Mouse (Mus musculus) CH12.LX (cell line): ENCODE results near the gene Pak3. TPM values are rescaled to one million over a fixed set of nuclear protein-coding genes. Genes with fewer than 3 reads are reported as not detected.
"Not testable (repeated sequence)": the region's sequence is repeated elsewhere in the genome, so short reads cannot be mapped to it uniquely, and the experiment has no call there.

Experiments
- DNase-seq: peaks from one replicate; pipeline ENCODE4 v3.0.0-alpha.2; 2013; ENCODE audit errors: extremely low read depth
- H3K27ac ChIP-seq: 2 replicates; pipeline ENCODE4 v1.5.1; 2012; ENCODE audit warnings: low read depth, mild to moderate bottlenecking, control low read depth, moderate library complexity; ENCODE audit not compliant: insufficient read depth
- H3K27me3 ChIP-seq: replicated peaks from 2 replicates; pipeline ENCODE3; 2012; ENCODE audit warnings: inconsistent platforms
- H3K36me3 ChIP-seq, 2 experiments: replicated peaks in 1 of 2; 2 replicates each; pipeline versions ENCODE3 to v1.6.1; 2012; ENCODE audit warnings: inconsistent platforms in 1 of 2, low read length in 1 of 2, mild to moderate bottlenecking in 1 of 2, mixed read lengths in 1 of 2, moderate library complexity in 1 of 2; ENCODE audit not compliant: control insufficient read depth in 1 of 2, insufficient read depth in 1 of 2
- H3K4me1 ChIP-seq, 2 experiments: 2 replicates each; pipeline ENCODE4 v1.6.1; 2012; ENCODE audit warnings: inconsistent platforms in 1 of 2, moderate library complexity in 1 of 2; ENCODE audit not compliant: insufficient read depth in 2 of 2, control insufficient read depth in 1 of 2
- H3K4me2 ChIP-seq: 2 replicates; pipeline ENCODE4 v1.6.1; 2012; ENCODE audit warnings: low read depth, mild to moderate bottlenecking, control low read depth; ENCODE audit not compliant: poor library complexity, insufficient read depth, severe bottlenecking
- H3K4me3 ChIP-seq, 3 experiments: fragments of 150-350 bp in 1 of 3; sonication (generic) in 1 of 3; replicated peaks in 1 of 3; 2 replicates each; pipeline versions ENCODE3 to v1.5.1; 2011 to 2012; ENCODE audit warnings: low read depth in 2 of 3, low read length in 2 of 3, mild to moderate bottlenecking in 2 of 3, moderate library complexity in 2 of 3, control low read depth in 1 of 3, improper control_type of control experiment in 1 of 3, inconsistent platforms in 1 of 3, mixed read lengths in 1 of 3; ENCODE audit not compliant: poor library complexity in 1 of 3
- H3K79me2 ChIP-seq: replicated peaks from 2 replicates; pipeline ENCODE4 v1.6.1; 2012; ENCODE audit warnings: mild to moderate bottlenecking, moderate library complexity; ENCODE audit not compliant: control insufficient read depth, poor library complexity, insufficient read depth, severe bottlenecking; ENCODE audit errors: extremely low read depth
- H3K9ac ChIP-seq: 2 replicates; pipeline ENCODE4 v1.6.1; 2012; ENCODE audit warnings: low read depth, mild to moderate bottlenecking, control low read depth, moderate library complexity; ENCODE audit not compliant: insufficient read depth
- H3K9me3 ChIP-seq: replicated peaks from 2 replicates; pipeline ENCODE3; 2012; ENCODE audit warnings: low read length, inconsistent platforms, mixed read lengths
- BHLHE40 ChIP-seq: IDR thresholded peaks from 2 replicates; pipeline ENCODE4 v1.6.1; 2011; ENCODE audit warnings: mild to moderate bottlenecking, low read depth, low read length, improper control_type of control experiment
- CHD1 ChIP-seq: IDR thresholded peaks from 2 replicates; pipeline ENCODE4 v1.6.1; 2012; ENCODE audit warnings: low read depth, low read length, improper control_type of control experiment, inconsistent platforms
- GABPA ChIP-seq: IDR thresholded peaks from 2 replicates; pipeline ENCODE4 v1.6.1; 2012; ENCODE audit warnings: low read depth, low read length, improper control_type of control experiment, inconsistent platforms; ENCODE audit not compliant: insufficient replicate concordance
- MAFK ChIP-seq: IDR thresholded peaks from 2 replicates; pipeline ENCODE4 v1.6.1; 2011; ENCODE audit warnings: low read length, improper control_type of control experiment; ENCODE audit not compliant: insufficient replicate concordance
- NRF1 ChIP-seq: IDR thresholded peaks from 2 replicates; pipeline ENCODE4 v1.6.1; 2014; ENCODE audit warnings: low read depth, mild to moderate bottlenecking, inconsistent platforms, low read length, improper control_type of control experiment, moderate library complexity
- TBP ChIP-seq: conservative IDR thresholded peaks from 2 replicates; pipeline ENCODE4 v1.6.1; 2011; ENCODE audit warnings: low read depth, low read length, improper control_type of control experiment
- UBTF ChIP-seq: IDR thresholded peaks from 2 replicates; pipeline ENCODE4 v1.6.1; 2012; ENCODE audit warnings: low read depth, mild to moderate bottlenecking, inconsistent platforms, low read length, improper control_type of control experiment, moderate library complexity
- ZKSCAN1 ChIP-seq: IDR thresholded peaks from 2 replicates; pipeline ENCODE4 v1.6.1; 2012; ENCODE audit warnings: low read depth, inconsistent platforms, low read length, improper control_type of control experiment, borderline replicate concordance
- ZNF384 ChIP-seq: IDR thresholded peaks from 2 replicates; pipeline ENCODE4 v1.6.1; 2012; ENCODE audit warnings: low read depth, low read length, improper control_type of control experiment, inconsistent platforms
- dilution Hi-C: fragments of 300-500 bp; cut with MboI; formaldehyde crosslinking; loops from 2 replicates; pipeline ENCODE4 v1.14.3; 2020; ENCODE audit warnings: low sequenced_read_pairs; ENCODE audit not compliant: extremely low pct_unique_long_range_greater_than_20kb, extremely low pct_ligation_motif_present
- in situ Hi-C: fragments of 300-500 bp; cut with MboI; formaldehyde crosslinking; loops from 3 replicates; pipeline ENCODE4 v1.14.3; 2019; ENCODE audit warnings: low sequenced_read_pairs, low pct_ligation_motif_present, low pct_unique_long_range_greater_than_20kb, mixed read lengths
- polyA plus RNA-seq: library from polyadenylated mRNA; unstranded; fragments of >175 nt; gene quantifications from 2 replicates; pipeline ENCODE4 v1.2.1, GENCODE M21; 2012; ENCODE audit warnings: low read depth; ENCODE audit not compliant: insufficient read length
- total RNA-seq, 2 experiments: library from RNA; depleted of rRNA; stranded (reverse); fragments of 300-350 nt in 1 of 2; fragments of >200 nt in 1 of 2; gene quantifications; 2 replicates each; pipeline ENCODE4 v1.2.3; 2012 to 2014

Pak3 gene
- total and polyA plus RNA-seq, 3 experiments, result under 0.01 TPM; not detected in 2

DNA sequence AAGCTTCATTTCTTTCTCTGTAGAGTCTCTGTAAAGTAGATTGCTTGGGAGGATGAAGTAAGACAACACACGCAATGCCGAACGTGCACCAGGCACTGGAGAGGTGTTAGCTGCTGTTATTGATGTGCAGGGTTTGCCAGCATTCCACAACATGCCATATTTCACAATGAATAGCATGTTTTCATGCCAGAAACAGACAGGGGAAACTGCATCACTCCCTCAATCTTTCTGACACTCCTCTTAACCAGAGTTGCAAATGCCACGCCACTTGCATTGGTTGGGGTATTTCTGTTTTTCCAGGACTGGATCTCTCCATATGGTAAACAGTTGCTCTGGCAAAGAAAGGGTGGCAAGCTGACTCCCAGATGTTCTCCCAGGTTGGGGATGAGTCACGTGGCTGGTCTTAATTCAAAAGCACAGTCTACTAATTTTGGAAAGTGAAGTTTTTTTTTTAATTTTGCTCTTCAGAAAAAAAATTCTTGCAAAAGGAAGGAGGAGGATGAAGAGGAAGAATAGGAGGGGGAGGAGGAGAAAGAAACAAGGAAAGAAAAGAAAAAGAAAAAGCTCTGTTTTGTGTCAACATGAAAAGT, 16.5 kb upstream of the Pak3 start:
- Histone ChIP-seq H3K36me3 (no peaks in the 10 kb centered on the region), H3K4me3 (no peak overlapping the region), H3K9me3 (no peaks in the 10 kb centered on the region), H3K9ac (no peak overlapping the region), H3K4me1 (peaks cover 2 to 20% of the 10 kb centered on the region in 2 experiments; a peak in 3 of 4 replicates), H3K27ac (no peak overlapping the region), H3K27me3 (no peaks in the 10 kb centered on the region), H3K4me2 (peak overlapping the region; percentile 69), H3K79me2 (no peaks in the 10 kb centered on the region)
- in situ Hi-C loops (no loop called here), dilution Hi-C loops (no loop called here)
- DNase-seq, result no peak
- no peak for TF ChIP-seq UBTF
- 0 out of 2 replicates have a peak, but pooled peaks have one; percentile 23 for TF ChIP-seq BHLHE40

DNA sequence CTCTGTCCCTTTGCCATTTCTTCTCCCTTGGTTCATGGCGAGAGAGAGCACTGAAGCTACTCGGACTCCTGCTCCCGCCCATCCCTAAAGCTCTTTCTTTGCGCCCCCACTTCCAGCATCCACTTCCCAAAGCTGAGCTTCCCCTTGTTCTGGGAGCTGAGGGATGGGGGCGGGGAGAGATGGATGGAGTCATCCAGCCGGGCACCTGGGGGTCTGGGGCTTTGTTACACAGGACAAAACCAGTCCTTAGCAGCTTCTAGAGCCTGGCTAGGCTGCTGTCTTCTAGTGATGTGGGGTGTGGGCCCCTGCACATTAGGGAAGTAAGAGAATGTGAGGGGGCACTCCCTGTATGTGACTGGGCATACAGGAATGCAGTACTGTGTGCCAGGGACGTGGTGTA, 526 bp downstream of the Pak3 start:
- Histone ChIP-seq H3K4me3 (no peak overlapping the region), H3K4me2 (peak overlapping the region; percentile 78), H3K9ac (no peak overlapping the region), H3K27ac (no peak overlapping the region), H3K27me3 (no peaks in the 10 kb centered on the region), H3K36me3 (no peaks in the 10 kb centered on the region), H3K9me3 (no peaks in the 10 kb centered on the region), H3K79me2 (no peaks in the 10 kb centered on the region), H3K4me1 (peaks cover 0 to 4% of the 10 kb centered on the region in 2 experiments; a peak in 2 of 4 replicates)
- TF ChIP-seq GABPA (no peak), NRF1 (no peak), CHD1 (no peak), MAFK (no peak), ZKSCAN1 (no peak), ZNF384 (no peak), TBP (no peak)
- dilution Hi-C loops, result no loop called here
- in situ Hi-C loops, result no loop called here
- no peak for DNase-seq

DNA sequence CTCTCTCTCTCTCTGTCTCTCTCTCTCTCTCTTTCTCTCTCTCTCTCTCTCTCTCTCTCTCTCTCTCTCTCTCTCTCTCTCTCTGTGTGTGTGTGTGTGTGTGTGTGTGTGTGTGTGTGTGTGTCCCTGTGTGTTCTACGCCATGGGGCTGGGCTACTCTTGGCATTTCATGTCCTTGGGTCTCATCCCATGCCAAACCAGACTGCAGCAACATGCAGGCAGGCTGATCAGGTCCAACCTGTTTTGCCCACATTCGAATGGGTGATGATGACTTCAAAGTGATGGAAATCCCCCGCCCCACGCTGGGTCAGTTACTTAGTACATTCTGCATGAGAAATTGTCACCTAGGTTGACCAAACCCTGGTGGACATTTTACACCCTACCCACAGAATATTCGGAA, 1.1 kb downstream of the Pak3 start:
- H3K9ac ChIP-seq, H3K4me3 ChIP-seq, in situ Hi-C loops, dilution Hi-C loops, H3K4me2 ChIP-seq, H3K4me1 ChIP-seq, H3K27me3 ChIP-seq, H3K79me2 ChIP-seq, H3K27ac ChIP-seq, DNase-seq, H3K9me3 ChIP-seq, H3K36me3 ChIP-seq: not testable (repeated sequence)
